Mouse (Mus musculus): ENCODE data around the gene Ints3. TPM values are rescaled to one million over a fixed set of nuclear protein-coding genes. Genes with fewer than 3 reads are reported as not detected.
A peak's percentile ranks its signal among the peaks of the same experiment; 100 is the strongest.

Gene Ints3
- total and polyA plus RNA-seq, 2 experiments from 2014 or later = 20.4 to 71.7 TPM

- Histone ChIP-seq H3K36me3 (ENCODE audit: insufficient read depth, low read length) (no peaks in the 10 kb centered on the region), H3K9me3 (ENCODE audit: low read length) (no peaks in the 10 kb centered on the region), H3K9ac (replicated peaks; ENCODE audit: low read length) (0 out of 2 replicates have a peak overlapping the region, but pooled peaks have one; percentile 25), H3K4me3 (ENCODE audit: low read length) (peak overlapping the region; percentile 25; the same call in 1 of the 2 replicates), H3K4me2 (ENCODE audit: low read depth, low read length) (peak overlapping the region; percentile 55), H3K4me1 (ENCODE audit: insufficient read depth, low read length) (no peaks in the 10 kb centered on the region; the same call in 1 of the 2 replicates), H3K27ac (peak overlapping the region; percentile 74), H3K27me3 (ENCODE audit: insufficient read depth, low read length) (no peaks in the 10 kb centered on the region)
- TF ChIP-seq CTCF (IDR thresholded peaks at IDR 0.05; ENCODE audit: low read depth) = no peak
- WGBS = 58% methylated on average over 11 of the region's 11 CpGs
- ATAC-seq (no peak), DNase-seq (ENCODE audit: low spot score) (no peak)
These were observed 12.2 kb upstream of the Ints3 start for GRCm38 (mm10) chr3:90445417-90446200.

GRCm38 (mm10) chr3:90443977-90444376, 10.6 kb upstream of the Ints3 start:
- no peak for ATAC-seq
- no peaks in the 10 kb centered on the region for H3K27me3 ChIP-seq (ENCODE audit: insufficient read depth, low read length)
- no peak for DNase-seq (ENCODE audit: low spot score)
- no peaks in the 10 kb centered on the region for H3K36me3 ChIP-seq (ENCODE audit: insufficient read depth, low read length)
- WGBS = 92% methylated on average over 3 of the region's 3 CpGs
- no peak overlapping the region for H3K9ac ChIP-seq (replicated peaks; ENCODE audit: low read length)
- H3K9me3 ChIP-seq (ENCODE audit: low read length) = no peaks in the 10 kb centered on the region
- no peak overlapping the region for H3K27ac ChIP-seq
- H3K4me2 ChIP-seq (ENCODE audit: low read depth, low read length) = no peak overlapping the region
- TF ChIP-seq CTCF (IDR thresholded peaks at IDR 0.05; ENCODE audit: low read depth) = no peak
- H3K4me1 ChIP-seq (ENCODE audit: insufficient read depth, low read length) = no peaks in the 10 kb centered on the region; the same call in 1 of the 2 replicates
- H3K4me3 ChIP-seq (ENCODE audit: low read length) = no peak overlapping the region

- Histone ChIP-seq H3K27ac (no peak overlapping the region), H3K4me2 (ENCODE audit: low read depth, low read length) (no peak overlapping the region), H3K4me1 (ENCODE audit: insufficient read depth, low read length) (no peaks in the 10 kb centered on the region), H3K9me3 (ENCODE audit: low read length) (no peaks in the 10 kb centered on the region), H3K9ac (replicated peaks; ENCODE audit: low read length) (no peak overlapping the region), H3K4me3 (ENCODE audit: low read length) (no peak overlapping the region), H3K36me3 (ENCODE audit: insufficient read depth, low read length) (no peaks in the 10 kb centered on the region), H3K27me3 (ENCODE audit: insufficient read depth, low read length) (no peaks in the 10 kb centered on the region)
- DNase-seq (ENCODE audit: low spot score) = no peak
- no peak for TF ChIP-seq CTCF (IDR thresholded peaks at IDR 0.05; ENCODE audit: low read depth)
- 91% methylated on average over 2 of the region's 2 CpGs for WGBS
- no peak for ATAC-seq
These were observed 7.3 kb upstream of the Ints3 start for GRCm38 (mm10) chr3:90440756-90441155.

- 78% methylated on average over 4 of the region's 4 CpGs for WGBS
- ATAC-seq = no peak
- no peak for DNase-seq (ENCODE audit: low spot score)
These were observed 3.7 kb upstream of the Ints3 start for GRCm38 (mm10) chr3:90437131-90437530.

GRCm38 (mm10) chr3:90434073-90434730, 780 bp upstream of the Ints3 start:
- Histone ChIP-seq H3K4me2 (ENCODE audit: low read depth, low read length) (peak overlapping the region; percentile 99), H3K9ac (replicated peaks; ENCODE audit: low read length) (peak overlapping the region; percentile 91; the same call in 1 of the 2 replicates), H3K4me3 (ENCODE audit: low read length) (peak overlapping the region; percentile 80), H3K27ac (peak overlapping the region; percentile 96; the same call in 1 of the 2 replicates), H3K36me3 (ENCODE audit: insufficient read depth, low read length) (no peaks in the 10 kb centered on the region), H3K27me3 (ENCODE audit: insufficient read depth, low read length) (no peaks in the 10 kb centered on the region), H3K9me3 (ENCODE audit: low read length) (no peaks in the 10 kb centered on the region), H3K4me1 (ENCODE audit: insufficient read depth, low read length) (peaks cover 13% of the 10 kb centered on the region)
- 52% methylated on average over 11 of the region's 11 CpGs for WGBS
- TF ChIP-seq CTCF (IDR thresholded peaks at IDR 0.05; ENCODE audit: low read depth) = no peak
- DNase-seq (ENCODE audit: low spot score) (no peak), ATAC-seq (no peak)

More at GRCm38 (mm10) chr3:90437131-90437530, 3.7 kb upstream of the Ints3 start:
- no peak overlapping the region for H3K9ac ChIP-seq (replicated peaks; ENCODE audit: low read length)
- no peaks in the 10 kb centered on the region for H3K27me3 ChIP-seq (ENCODE audit: insufficient read depth, low read length)
- no peak overlapping the region for H3K4me2 ChIP-seq (ENCODE audit: low read depth, low read length)
- TF ChIP-seq CTCF (IDR thresholded peaks at IDR 0.05; ENCODE audit: low read depth) = no peak
- H3K27ac ChIP-seq = no peak overlapping the region
- no peaks in the 10 kb centered on the region for H3K36me3 ChIP-seq (ENCODE audit: insufficient read depth, low read length)
- H3K4me3 ChIP-seq (ENCODE audit: low read length) = no peak overlapping the region
- H3K4me1 ChIP-seq (ENCODE audit: insufficient read depth, low read length) = peaks cover 3% of the 10 kb centered on the region
- H3K9me3 ChIP-seq (ENCODE audit: low read length) = no peaks in the 10 kb centered on the region

GRCm38 (mm10) chr3:90432811-90433219, 607 bp downstream of the Ints3 start:
- Histone ChIP-seq H3K9ac (replicated peaks; ENCODE audit: low read length) (peak overlapping the region; percentile 91), H3K9me3 (ENCODE audit: low read length) (no peaks in the 10 kb centered on the region), H3K36me3 (ENCODE audit: insufficient read depth, low read length) (no peaks in the 10 kb centered on the region), H3K4me3 (ENCODE audit: low read length) (peak overlapping the region; percentile 80), H3K4me1 (ENCODE audit: insufficient read depth, low read length) (peaks cover 13% of the 10 kb centered on the region), H3K4me2 (ENCODE audit: low read depth, low read length) (peak overlapping the region; percentile 99), H3K27ac (peak overlapping the region; percentile 96), H3K27me3 (ENCODE audit: insufficient read depth, low read length) (no peaks in the 10 kb centered on the region)
- ATAC-seq (no peak; the same call in 1 of the 2 replicates), DNase-seq (ENCODE audit: low spot score) (peak; percentile 38)
- TF ChIP-seq CTCF (IDR thresholded peaks at IDR 0.05; ENCODE audit: low read depth) = no peak
- under 1% methylated on average over 12 of the region's 12 CpGs for WGBS
